Mouse (Mus musculus): Measurements from ENCODE around the gene Pdia5. TPM values are rescaled to one million over a fixed set of nuclear protein-coding genes. Genes with fewer than 3 reads are reported as not detected.

The Pdia5 gene
- polyA plus RNA-seq (2015; fragmentation: Nextera tagmentation; extraction: Ambion mirVana), result 63.4 and 68.9 TPM in 2 replicates

DNA sequence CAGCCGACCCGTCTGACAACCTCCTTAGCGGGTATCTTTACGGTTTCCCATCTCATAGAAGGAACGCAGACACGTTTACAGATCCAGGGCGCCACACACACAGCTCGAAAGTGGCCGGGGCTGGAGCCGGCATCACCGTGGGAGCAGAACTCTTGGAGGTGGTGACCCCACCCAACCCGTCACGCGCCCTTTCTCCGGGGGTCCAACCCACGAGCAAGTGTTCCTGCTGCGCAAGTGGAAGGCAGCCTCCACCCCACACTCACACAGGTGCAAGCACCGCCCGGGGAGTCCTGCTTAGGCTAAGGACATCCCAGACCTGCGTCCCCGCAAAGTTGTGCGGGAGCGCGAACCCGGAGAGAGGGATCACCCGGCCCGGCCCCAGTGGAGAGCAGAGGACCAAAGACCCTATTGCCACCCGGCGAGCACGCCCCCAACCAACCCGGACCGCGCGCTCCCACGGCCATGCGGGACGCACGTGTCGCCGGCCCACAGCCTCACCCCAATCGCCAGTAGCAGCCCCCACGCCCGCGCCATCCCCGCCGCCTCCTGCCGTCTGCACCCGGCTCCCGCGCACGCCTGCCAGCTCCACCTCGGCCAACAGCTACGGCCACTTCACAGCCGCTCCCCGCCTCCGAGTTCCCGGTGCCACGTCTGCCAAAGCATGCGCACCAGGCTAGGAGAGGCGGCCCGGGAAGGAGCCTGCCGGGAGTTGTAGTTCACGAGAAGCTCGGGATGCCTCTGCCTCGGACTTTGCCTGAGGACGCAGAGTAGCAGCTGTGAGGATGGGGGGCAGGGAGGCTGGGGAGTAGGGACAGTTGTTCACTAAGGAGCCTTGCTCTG lies at the start of gene Pdia5:
TSS of gene Pdia5 (minus strand) at position 643 of the 840 bp plus-strand sequence.
- Histone ChIP-seq H3K9ac (peak within 1 kb of the TSS; percentile 39), H3K36me3 (replicated peaks) (no peaks in the 10 kb centered on the region), H3K9me3 (replicated peaks) (no peaks in the 10 kb centered on the region), H3K27me3 (peaks cover 15% of the 10 kb centered on the region), H3K4me2 (peak within 1 kb of the TSS; percentile 59), H3K4me3 (replicated peaks) (peak within 1 kb of the TSS; percentile 62), H3K4me1 (replicated peaks) (peaks cover 2% of the 10 kb centered on the region; the same call in 1 of the 2 replicates), H3K27ac (replicated peaks) (0 out of 2 replicates have a peak within 1 kb of the TSS, but pooled peaks have one; percentile 6)
- under 1% methylated on average over 65 of the region's 66 CpGs for WGBS (ENCODE audit: insufficient replicate concordance)
- peak; percentile 77 for ATAC-seq (ENCODE audit: insufficient read depth)

- no peaks in the 10 kb centered on the region for H3K4me1 ChIP-seq (replicated peaks)
- H3K27ac ChIP-seq (replicated peaks), result no peak overlapping the region
- H3K9ac ChIP-seq, result no peak overlapping the region
- no peak overlapping the region for H3K4me3 ChIP-seq (replicated peaks)
- no peak overlapping the region for H3K4me2 ChIP-seq
- no peaks in the 10 kb centered on the region for H3K9me3 ChIP-seq (replicated peaks)
- no peak for ATAC-seq (ENCODE audit: insufficient read depth)
- WGBS (ENCODE audit: insufficient replicate concordance), result 26% methylated on average over 10 of the region's 10 CpGs
- no peaks in the 10 kb centered on the region for H3K36me3 ChIP-seq (replicated peaks)
- H3K27me3 ChIP-seq, result peaks cover 74% of the 10 kb centered on the region
Observed at GRCm38 (mm10) chr16:35539041-35539440, 48.4 kb upstream of the Pdia5 start.

- Histone ChIP-seq H3K27me3 (peaks cover 61% of the 10 kb centered on the region), H3K4me2 (no peak overlapping the region), H3K27ac (replicated peaks) (no peak overlapping the region), H3K9ac (no peak overlapping the region), H3K9me3 (replicated peaks) (no peaks in the 10 kb centered on the region), H3K36me3 (replicated peaks) (no peaks in the 10 kb centered on the region), H3K4me1 (replicated peaks) (no peaks in the 10 kb centered on the region), H3K4me3 (replicated peaks) (no peak overlapping the region)
- ATAC-seq (ENCODE audit: insufficient read depth), result no peak
- 57% methylated on average over 8 of the region's 8 CpGs for WGBS (ENCODE audit: insufficient replicate concordance)
Observed at GRCm38 (mm10) chr16:35537651-35538050, 47.0 kb upstream of the Pdia5 start.

DNA sequence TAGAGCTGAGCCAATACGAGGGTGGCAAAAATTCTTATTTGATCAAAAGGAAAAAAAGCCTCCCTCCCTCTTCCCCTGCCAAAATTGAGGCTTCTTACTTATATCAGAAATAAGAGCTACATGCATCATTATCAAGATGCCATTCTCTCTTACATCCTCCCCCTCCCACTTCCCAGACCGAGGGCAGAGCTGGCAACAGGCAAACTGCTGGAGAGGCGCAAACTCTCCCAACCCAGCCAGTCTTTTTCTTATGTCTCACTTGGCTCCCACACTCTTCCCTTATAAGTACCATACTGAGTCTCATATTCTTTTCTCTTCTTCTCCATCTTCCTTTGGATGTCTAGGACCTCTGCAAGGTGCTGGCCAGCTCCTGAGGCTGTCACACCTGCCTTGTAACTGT lies 44.0 kb upstream of the Pdia5 start:
- Histone ChIP-seq H3K36me3 (replicated peaks) (no peaks in the 10 kb centered on the region), H3K4me1 (replicated peaks) (no peaks in the 10 kb centered on the region), H3K27ac (replicated peaks) (no peak overlapping the region), H3K9ac (no peak overlapping the region), H3K4me3 (replicated peaks) (no peak overlapping the region), H3K27me3 (peaks cover 39% of the 10 kb centered on the region), H3K9me3 (replicated peaks) (no peaks in the 10 kb centered on the region), H3K4me2 (no peak overlapping the region)
- ATAC-seq (ENCODE audit: insufficient read depth), result no peak
- 56% methylated on average over 3 of the region's 3 CpGs for WGBS (ENCODE audit: insufficient replicate concordance)

DNA sequence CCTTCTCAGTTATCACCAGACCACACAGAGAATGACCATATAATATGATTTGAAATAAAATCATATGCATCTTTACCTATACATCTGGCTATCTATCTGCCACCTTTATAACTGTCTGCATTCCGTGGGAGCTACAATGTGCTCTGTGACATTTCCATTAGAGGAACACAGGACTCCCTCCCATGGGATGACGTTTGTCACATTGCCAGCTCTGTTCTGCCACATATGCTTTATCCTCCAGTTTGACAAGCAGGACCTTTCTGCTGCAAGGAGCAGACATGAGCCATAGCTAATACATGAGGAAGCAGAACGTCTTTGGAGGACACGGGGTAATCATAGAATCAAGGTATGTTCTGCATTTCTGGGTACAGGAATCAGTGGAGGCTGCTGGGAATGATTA lies 33.5 kb upstream of the Pdia5 start:
- Histone ChIP-seq H3K27ac (replicated peaks) (no peak overlapping the region), H3K9ac (no peak overlapping the region), H3K36me3 (replicated peaks) (no peaks in the 10 kb centered on the region), H3K4me2 (no peak overlapping the region), H3K27me3 (no peaks in the 10 kb centered on the region), H3K9me3 (replicated peaks) (no peaks in the 10 kb centered on the region), H3K4me3 (replicated peaks) (no peak overlapping the region), H3K4me1 (replicated peaks) (no peaks in the 10 kb centered on the region)
- no peak for ATAC-seq (ENCODE audit: insufficient read depth)
- WGBS (ENCODE audit: insufficient replicate concordance), result 49% methylated on average over 4 of the region's 4 CpGs

- no peaks in the 10 kb centered on the region for H3K9me3 ChIP-seq (replicated peaks)
- WGBS (ENCODE audit: insufficient replicate concordance), result 45% methylated on average over 7 of the region's 7 CpGs
- peaks cover 7% of the 10 kb centered on the region; the same call in 1 of the 2 replicates for H3K27me3 ChIP-seq
- ATAC-seq (ENCODE audit: insufficient read depth), result no peak
- H3K9ac ChIP-seq, result no peak overlapping the region
- H3K27ac ChIP-seq (replicated peaks), result no peak overlapping the region
- H3K4me2 ChIP-seq, result no peak overlapping the region
- no peak overlapping the region for H3K4me3 ChIP-seq (replicated peaks)
- no peaks in the 10 kb centered on the region for H3K4me1 ChIP-seq (replicated peaks)
- no peaks in the 10 kb centered on the region for H3K36me3 ChIP-seq (replicated peaks)
Observed at GRCm38 (mm10) chr16:35519245-35519644, 28.6 kb upstream of the Pdia5 start.

- Histone ChIP-seq H3K27ac (replicated peaks) (no peak overlapping the region), H3K36me3 (replicated peaks) (no peaks in the 10 kb centered on the region), H3K4me3 (replicated peaks) (no peak overlapping the region)
Observed at GRCm38 (mm10) chr16:35517976-35518951, 27.6 kb upstream of the Pdia5 start.

DNA sequence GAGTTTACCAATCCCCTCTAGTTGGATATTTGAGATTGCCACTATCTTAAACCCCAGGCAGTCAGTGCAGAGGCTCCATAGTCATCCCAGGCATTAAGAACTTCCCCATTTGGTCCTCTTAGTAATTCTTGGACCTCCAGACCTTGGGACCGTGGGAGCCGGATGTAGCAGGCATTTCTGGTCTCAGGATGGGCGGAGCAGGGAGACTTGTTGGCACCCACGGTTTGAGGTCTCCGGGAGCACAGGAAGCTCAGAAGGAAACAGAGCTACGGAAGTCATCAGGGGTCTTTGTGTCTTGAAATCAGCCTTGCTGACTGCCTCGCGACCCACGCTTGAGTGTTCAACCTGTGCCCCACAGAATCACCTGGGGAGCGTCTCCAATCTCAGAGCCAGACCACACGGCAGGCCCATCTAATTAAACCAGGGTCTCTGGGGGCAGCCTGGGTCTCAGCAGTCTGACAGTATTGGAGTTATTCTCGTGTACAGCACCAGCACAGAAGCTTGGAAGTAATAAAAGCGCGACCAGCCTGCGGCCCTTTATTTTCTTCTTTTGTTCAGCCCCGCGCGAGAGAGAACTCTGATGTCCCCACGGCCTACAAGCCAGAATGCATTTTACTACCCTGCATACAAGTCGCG lies 25.4 kb upstream of the Pdia5 start:
- no peak for ATAC-seq (ENCODE audit: insufficient read depth)
- Histone ChIP-seq H3K4me2 (no peak overlapping the region), H3K36me3 (replicated peaks) (no peaks in the 10 kb centered on the region), H3K4me1 (replicated peaks) (no peaks in the 10 kb centered on the region), H3K27me3 (peaks cover 7% of the 10 kb centered on the region; the same call in 1 of the 2 replicates), H3K4me3 (replicated peaks) (no peak overlapping the region), H3K27ac (replicated peaks) (no peak overlapping the region), H3K9ac (no peak overlapping the region), H3K9me3 (replicated peaks) (no peaks in the 10 kb centered on the region)
- 44% methylated on average over 21 of the region's 21 CpGs for WGBS (ENCODE audit: insufficient replicate concordance)

More at GRCm38 (mm10) chr16:35517976-35518951, 27.6 kb upstream of the Pdia5 start:
- Histone ChIP-seq H3K4me2 (no peak overlapping the region), H3K9me3 (replicated peaks) (no peaks in the 10 kb centered on the region), H3K4me1 (replicated peaks) (no peaks in the 10 kb centered on the region), H3K27me3 (peaks cover 7% of the 10 kb centered on the region; the same call in 1 of the 2 replicates), H3K9ac (no peak overlapping the region)
- WGBS (ENCODE audit: insufficient replicate concordance), result 36% methylated on average over 23 of the region's 23 CpGs
- ATAC-seq (ENCODE audit: insufficient read depth), result no peak

DNA sequence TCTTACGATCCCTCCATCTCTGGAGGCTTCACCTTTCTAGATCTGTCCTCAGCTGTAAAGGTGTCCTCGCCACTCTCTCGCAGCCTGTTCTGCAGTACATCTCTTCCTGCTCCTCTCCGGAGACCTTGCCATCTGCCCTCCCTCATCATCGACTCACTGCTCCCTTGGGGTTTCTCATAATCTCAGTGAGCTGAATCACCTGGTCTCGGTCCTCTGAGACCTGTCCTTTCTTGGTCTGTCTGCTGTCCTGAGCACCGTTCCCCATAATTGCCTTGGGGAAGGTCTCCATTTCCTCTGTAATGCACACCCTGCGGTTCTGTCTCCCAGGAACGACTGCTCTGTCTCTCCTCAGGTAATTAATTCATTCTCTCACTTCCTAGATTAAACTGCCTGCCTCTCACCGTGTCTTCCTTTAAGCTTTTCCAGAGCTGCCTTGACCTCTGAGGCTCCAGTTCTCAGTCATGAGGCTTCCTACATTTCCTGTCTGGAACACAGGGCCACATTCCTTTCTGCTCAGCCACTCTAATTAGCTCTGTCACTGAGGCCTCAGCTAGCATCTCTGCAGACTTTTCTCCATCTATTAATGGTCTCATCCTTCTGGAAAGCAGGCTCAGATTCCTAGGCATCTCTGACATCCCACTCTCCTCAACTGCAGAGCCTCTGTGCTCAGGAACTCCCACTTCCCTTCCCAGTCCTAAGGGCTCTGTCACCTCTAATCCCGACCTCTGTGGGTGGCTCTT lies 18.8 kb upstream of the Pdia5 start:
- Histone ChIP-seq H3K27ac (replicated peaks) (no peak overlapping the region), H3K27me3 (no peaks in the 10 kb centered on the region), H3K36me3 (replicated peaks) (no peaks in the 10 kb centered on the region), H3K4me2 (no peak overlapping the region), H3K9ac (no peak overlapping the region), H3K4me1 (replicated peaks) (no peaks in the 10 kb centered on the region), H3K9me3 (replicated peaks) (no peaks in the 10 kb centered on the region), H3K4me3 (replicated peaks) (no peak overlapping the region)
- whole genome bisulfite sequencing (ENCODE audit: insufficient replicate concordance), result 42% methylated on average over 11 of the region's 11 CpGs
- no peak for ATAC-seq (ENCODE audit: insufficient read depth)

DNA sequence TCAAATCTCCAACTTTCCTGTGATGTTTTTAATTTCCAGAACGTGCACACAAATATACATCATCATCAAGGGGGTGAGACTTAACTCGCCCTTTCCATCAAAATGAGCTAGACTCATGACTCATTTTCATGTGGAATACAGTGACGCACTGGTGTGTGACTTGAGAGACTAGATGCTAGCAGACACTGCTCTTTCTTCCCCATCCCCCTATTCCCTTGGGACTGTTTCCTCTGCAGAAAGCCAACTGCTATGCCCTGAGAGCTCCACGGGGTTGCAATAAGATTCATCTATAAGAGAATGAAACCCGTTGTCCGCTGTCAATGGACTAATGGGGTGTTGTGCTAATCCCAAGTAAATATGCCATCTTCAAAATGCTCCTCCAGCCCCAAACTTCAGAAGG lies 17.9 kb upstream of the Pdia5 start:
- H3K27me3 ChIP-seq, result no peaks in the 10 kb centered on the region
- H3K4me3 ChIP-seq (replicated peaks), result no peak overlapping the region
- no peaks in the 10 kb centered on the region for H3K4me1 ChIP-seq (replicated peaks)
- ATAC-seq (ENCODE audit: insufficient read depth), result no peak
- H3K27ac ChIP-seq (replicated peaks), result no peak overlapping the region
- H3K4me2 ChIP-seq, result no peak overlapping the region
- no peaks in the 10 kb centered on the region for H3K9me3 ChIP-seq (replicated peaks)
- H3K36me3 ChIP-seq (replicated peaks), result no peaks in the 10 kb centered on the region
- WGBS (ENCODE audit: insufficient replicate concordance), result 63% methylated on average over 6 of the region's 6 CpGs
- no peak overlapping the region for H3K9ac ChIP-seq
